Mouse (Mus musculus): ENCODE data around the gene Dpy30.

The Dpy30 gene

GRCm38 (mm10) chr17:74262415-74262814 lies 61.3 kb downstream of the Dpy30 start:
- DNase-seq (ENCODE audit: low spot score): no peak

Measured in yolk sac, embryonic 10.5 days (tissue).